13 mouse cellular contexts compared by ENCODE assay signal in the genomic region with DNA sequence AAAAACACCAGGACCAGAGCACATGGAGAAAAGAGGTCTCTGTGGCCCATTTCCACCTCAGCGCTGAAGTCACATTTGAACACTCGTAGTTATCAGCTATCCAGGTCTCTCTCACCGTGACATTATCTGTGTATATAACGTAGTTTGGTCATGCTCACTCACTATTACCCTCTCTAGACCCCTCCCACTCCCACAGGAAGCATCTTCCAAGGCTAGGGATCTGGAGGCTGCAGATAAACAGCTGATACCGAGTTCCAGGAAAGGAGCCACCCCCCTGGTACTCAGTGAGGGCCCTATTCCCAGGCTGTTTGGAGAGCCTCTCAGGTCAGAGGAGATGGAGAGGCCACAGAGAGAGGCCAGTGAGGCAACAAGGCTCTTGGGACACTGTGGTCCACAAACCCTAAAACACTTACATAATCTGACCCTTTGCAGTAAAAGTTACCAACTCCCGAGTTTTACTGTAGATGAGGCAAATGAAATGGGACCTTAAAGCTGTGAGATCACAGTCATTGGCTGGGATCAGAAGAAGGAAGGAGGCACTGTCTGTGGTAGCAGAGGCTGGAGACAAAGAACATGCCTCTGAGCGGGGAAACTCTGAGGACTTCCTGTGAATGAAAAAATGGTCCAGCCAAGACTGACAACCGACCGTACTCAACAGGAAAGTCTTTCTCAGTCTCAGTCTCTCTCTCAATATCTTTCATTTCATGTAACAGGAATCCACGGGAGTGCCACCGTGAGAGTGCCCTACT. TPM values are rescaled to one million over a fixed set of nuclear protein-coding genes. Genes with fewer than 3 reads are reported as not detected.
DNase-seq lines count a peak whose midpoint lies in the region; ATAC-seq and TF ChIP-seq lines count a peak whose summit lies in the region.
"Had no signal": no experiment of that assay in that cellular context is flagged by ENCODE, and none has a peak within 500 bp of the region (broad histone marks: within the 10 kb centered on the region; RNA-seq: fewer than 3 reads in every experiment).

No protein-coding gene starts in this region.

- no peak for ATAC-seq in hindbrain, embryonic 13.5 days (ENCODE audit: low FRiP score)
- no peak for ATAC-seq in hindbrain, embryonic 12.5 days (ENCODE audit: low FRiP score)
- ATAC-seq in CD4-positive, CD25-positive, alpha-beta regulatory T cell, adult 4 months = peak; percentile 42
- ATAC-seq in liver, embryonic 14.5 days (ENCODE audit: insufficient read depth) = peak; percentile 89
- ATAC-seq in intestine, postnatal 0 days = no peak
- ATAC-seq: Patski had no signal

- H3K36me3 ChIP-seq in hindbrain, embryonic 13.5 days = no peaks in the 10 kb centered on the region
- no peaks in the 10 kb centered on the region for H3K36me3 ChIP-seq in hindbrain, embryonic 12.5 days
- no peaks in the 10 kb centered on the region for H3K36me3 ChIP-seq in liver, embryonic 14.5 days (replicated peaks; ENCODE audit: control insufficient read depth, insufficient read depth, low read depth)
- no peaks in the 10 kb centered on the region for H3K36me3 ChIP-seq in intestine, postnatal 0 days (ENCODE audit: control insufficient read depth, insufficient read depth)

- H3K4me3 ChIP-seq in hindbrain, embryonic 13.5 days = no peak overlapping the region
- no peak overlapping the region for H3K4me3 ChIP-seq in hindbrain, embryonic 12.5 days
- no peak overlapping the region; a peak in 1 of 4 replicates for H3K4me3 ChIP-seq in liver, embryonic 14.5 days (ENCODE audit: insufficient read depth in 1 of 2, low read depth in 2 of 2, low read length in 2 of 2)
- H3K4me3 ChIP-seq in intestine, postnatal 0 days (ENCODE audit: low read depth, low read length) = no peak overlapping the region

- peaks cover 15% of the 10 kb centered on the region; the same call in 1 of the 2 replicates for H3K27me3 ChIP-seq in hindbrain, embryonic 13.5 days
- peaks cover 14% of the 10 kb centered on the region for H3K27me3 ChIP-seq in hindbrain, embryonic 12.5 days
- H3K27me3 ChIP-seq in liver, embryonic 14.5 days (ENCODE audit: control insufficient read depth, insufficient read depth, low read length) = no peaks in the 10 kb centered on the region
- peaks cover 22% of the 10 kb centered on the region for H3K27me3 ChIP-seq in intestine, postnatal 0 days (replicated peaks; ENCODE audit: control insufficient read depth, insufficient read depth, low read length)
- H3K27me3 ChIP-seq: Patski had no signal

- no peak overlapping the region for H3K4me2 ChIP-seq in hindbrain, embryonic 13.5 days
- H3K4me2 ChIP-seq in hindbrain, embryonic 12.5 days (replicated peaks) = no peak overlapping the region
- peak overlapping the region; percentile 90 for H3K4me2 ChIP-seq in liver, embryonic 14.5 days (ENCODE audit: low read depth)
- no peak overlapping the region for H3K4me2 ChIP-seq in intestine, postnatal 0 days (replicated peaks; ENCODE audit: low read depth)

- 76% methylated on average over 11 of the region's 11 CpGs for WGBS in hindbrain, embryonic 13.5 days
- 73% methylated on average over 11 of the region's 11 CpGs for WGBS in hindbrain, embryonic 12.5 days
- 11% methylated on average over 11 of the region's 11 CpGs for WGBS in liver, embryonic 14.5 days (ENCODE audit: insufficient replicate concordance)
- 70% methylated on average over 11 of the region's 11 CpGs for WGBS in intestine, postnatal 0 days

- no peak for TF ChIP-seq CTCF in liver, embryonic 14.5 days (IDR thresholded peaks at IDR 0.05; ENCODE audit: low read depth)
- TF ChIP-seq CTCF in intestine, postnatal 0 days (IDR thresholded peaks at IDR 0.05; ENCODE audit: low read depth) = no peak

- peak overlapping the region; percentile 96; the same call in 1 of the 2 replicates for H3K27ac ChIP-seq in hindbrain, embryonic 13.5 days
- no peak overlapping the region for H3K27ac ChIP-seq in hindbrain, embryonic 12.5 days
- H3K27ac ChIP-seq in liver, embryonic 14.5 days = peak overlapping the region; percentile 77
- H3K27ac ChIP-seq in intestine, postnatal 0 days (ENCODE audit: low read depth, low read length) = no peak overlapping the region

- DNase-seq in ZHBTc4 (ENCODE audit: low read depth, low spot score) = peak; percentile 58
- peak; percentile 71 to 85 (median 72) for DNase-seq in liver, embryonic 14.5 days (ENCODE audit: low read depth in 3 of 3, low spot score in 3 of 3)
- DNase-seq in gastrocnemius, postnatal 4 days (ENCODE audit: low spot score in 2 of 2) = no peak
- no peak for DNase-seq in right cerebral cortex, adult 18-20 months
- DNase-seq: layer of hippocampus, adult 9-11 months; lung, adult 18-20 months; thymus, adult 18-20 months had no signal

- H3K9me3 ChIP-seq in hindbrain, embryonic 13.5 days = no peaks in the 10 kb centered on the region
- H3K9me3 ChIP-seq in hindbrain, embryonic 12.5 days (replicated peaks) = no peaks in the 10 kb centered on the region
- no peaks in the 10 kb centered on the region for H3K9me3 ChIP-seq in liver, embryonic 14.5 days (ENCODE audit: control insufficient read depth, low read length)
- no peaks in the 10 kb centered on the region for H3K9me3 ChIP-seq in intestine, postnatal 0 days (ENCODE audit: control insufficient read depth)

- peaks cover 23% of the 10 kb centered on the region for H3K4me1 ChIP-seq in hindbrain, embryonic 13.5 days (replicated peaks)
- peaks cover 5% of the 10 kb centered on the region; the same call in 1 of the 2 replicates for H3K4me1 ChIP-seq in hindbrain, embryonic 12.5 days
- H3K4me1 ChIP-seq in liver, embryonic 14.5 days (replicated peaks; ENCODE audit: control insufficient read depth in 2 of 2, insufficient read depth in 2 of 2, low read length in 1 of 2) = peaks cover 37 to 60% of the 10 kb centered on the region in 2 experiments
- peaks cover 3% of the 10 kb centered on the region; the same call in 1 of the 2 replicates for H3K4me1 ChIP-seq in intestine, postnatal 0 days (replicated peaks; ENCODE audit: control insufficient read depth, insufficient read depth, low read length)

- peak overlapping the region; percentile 82; the same call in 1 of the 2 replicates for H3K9ac ChIP-seq in hindbrain, embryonic 13.5 days
- no peak overlapping the region for H3K9ac ChIP-seq in hindbrain, embryonic 12.5 days
- H3K9ac ChIP-seq in liver, embryonic 14.5 days (replicated peaks) = peak overlapping the region; percentile 63
- no peak overlapping the region for H3K9ac ChIP-seq in intestine, postnatal 0 days (ENCODE audit: low read depth, low read length)

- TF ChIP-seq EP300 in liver, embryonic 14.5 days (IDR thresholded peaks at IDR 0.05; ENCODE audit: low read depth) = peak; percentile 75

RNA-seq across cellular contexts. Expression of a gene that starts 38.3 kb away (rescaled TPM):
- polyA plus RNA-seq in hindbrain, embryonic 13.5 days (2015; fragmentation: Nextera tagmentation; extraction: Ambion mirVana) = 21.1 and 22.7 TPM in 2 replicates
- polyA plus RNA-seq in hindbrain, embryonic 12.5 days (2016; fragmentation: Nextera tagmentation; extraction: Ambion mirVana) = 24.7 and 25.3 TPM in 2 replicates
- 100 to 1,000 TPM; 103 to 138 TPM for polyA plus RNA-seq in CD4-positive, CD25-positive, alpha-beta regulatory T cell, adult 4 months (2017; shearing (Covaris generic))
- polyA plus RNA-seq in liver, embryonic 14.5 days (2012; rRNA removed) = 8.7 and 9.6 TPM in 2 replicates
- polyA plus RNA-seq in liver, embryonic 14.5 days (2014; fragmentation: Nextera tagmentation; extraction: Ambion mirVana) = 13.9 and 16.0 TPM in 2 replicates
- polyA plus RNA-seq in intestine, postnatal 0 days (2015; fragmentation: Nextera tagmentation; extraction: Ambion mirVana) = 2.9 TPM in 2 replicates
- 1 to 10 TPM; 2.7 to 4.8 TPM for total RNA-seq in gastrocnemius, postnatal 4 days (2021)

RNA-seq across cellular contexts. Expression of a gene that starts 55.8 kb away (rescaled TPM):
- polyA plus RNA-seq in hindbrain, embryonic 13.5 days (2015; fragmentation: Nextera tagmentation; extraction: Ambion mirVana) = 0.21 and 0.22 TPM in 2 replicates
- 0.14 and 0.27 TPM in 2 replicates for polyA plus RNA-seq in hindbrain, embryonic 12.5 days (2016; fragmentation: Nextera tagmentation; extraction: Ambion mirVana)
- under 1 TPM in 1 of 2 experiments, not detected in 1; 0.22 TPM for polyA plus RNA-seq in CD4-positive, CD25-positive, alpha-beta regulatory T cell, adult 4 months (2017; shearing (Covaris generic))
- 0.01 TPM in 1 of 2 replicates, not detected in the other for polyA plus RNA-seq in liver, embryonic 14.5 days (2012; rRNA removed)
- polyA plus RNA-seq in liver, embryonic 14.5 days (2014; fragmentation: Nextera tagmentation; extraction: Ambion mirVana) = not detected in 2 replicates
- polyA plus RNA-seq in intestine, postnatal 0 days (2015; fragmentation: Nextera tagmentation; extraction: Ambion mirVana) = 0.08 and 0.12 TPM in 2 replicates
- not detected for total RNA-seq in gastrocnemius, postnatal 4 days (2021)
- total RNA-seq: hematopoietic stem cell, adult 5-6 weeks had no signal

RNA-seq across cellular contexts. Expression of a gene that starts 56.6 kb away (rescaled TPM):
- 6.0 and 6.2 TPM in 2 replicates for polyA plus RNA-seq in hindbrain, embryonic 13.5 days (2015; fragmentation: Nextera tagmentation; extraction: Ambion mirVana)
- polyA plus RNA-seq in hindbrain, embryonic 12.5 days (2016; fragmentation: Nextera tagmentation; extraction: Ambion mirVana) = 6.1 and 6.9 TPM in 2 replicates
- polyA plus RNA-seq in CD4-positive, CD25-positive, alpha-beta regulatory T cell, adult 4 months (2017; shearing (Covaris generic)) = 1 to 10 TPM; 8.5 to 9.2 TPM
- polyA plus RNA-seq in liver, embryonic 14.5 days (2012; rRNA removed) = 1.3 TPM in 2 replicates
- polyA plus RNA-seq in liver, embryonic 14.5 days (2014; fragmentation: Nextera tagmentation; extraction: Ambion mirVana) = 1.1 and 1.3 TPM in 2 replicates
- 2.8 and 2.9 TPM in 2 replicates for polyA plus RNA-seq in intestine, postnatal 0 days (2015; fragmentation: Nextera tagmentation; extraction: Ambion mirVana)
- total RNA-seq in gastrocnemius, postnatal 4 days (2021) = 10 to 100 TPM; 22.4 to 25.4 TPM

Comparison
In these comparisons a context has a peak if more than half of its experiments do, and no peak if none do; other contexts are left out.
1. H3K27ac ChIP-seq: peak in hindbrain, embryonic 13.5 days (single experiment) and liver, embryonic 14.5 days (single experiment); none in hindbrain, embryonic 12.5 days (single experiment) and intestine, postnatal 0 days (single experiment).
2. H3K9ac ChIP-seq: peak in hindbrain, embryonic 13.5 days (single experiment) and liver, embryonic 14.5 days (single experiment); none in hindbrain, embryonic 12.5 days (single experiment) and intestine, postnatal 0 days (single experiment).
3. ATAC-seq: peak in CD4-positive, CD25-positive, alpha-beta regulatory T cell, adult 4 months (single experiment) and liver, embryonic 14.5 days (single experiment); none in hindbrain, embryonic 13.5 days (single experiment), hindbrain, embryonic 12.5 days (single experiment) and intestine, postnatal 0 days (single experiment).
4. DNase-seq: peak in ZHBTc4 (single experiment) and liver, embryonic 14.5 days (3 of 3); none in gastrocnemius, postnatal 4 days (0 of 2) and right cerebral cortex, adult 18-20 months (single experiment).